ENCODE assay signal across 8 mouse cellular contexts in genomic region chr2:120173718-120174117, GRCm38 (mm10). TPM values are rescaled to one million over a fixed set of nuclear protein-coding genes. Genes with fewer than 3 reads are reported as not detected.
DNase-seq lines count a peak whose midpoint lies in the region; ATAC-seq and TF ChIP-seq lines count a peak whose summit lies in the region.

No protein-coding gene starts in this region.

- no peak for ATAC-seq in CD4-positive, CD25-positive, alpha-beta regulatory T cell, adult 4 months
- ATAC-seq in erythroid progenitor cell, adult 5-6 weeks (replicated peaks; ENCODE audit: low FRiP score, poor library complexity, severe bottlenecking): 0 out of 2 replicates have a peak, but pooled peaks have one; percentile 46
- no peak for ATAC-seq in lung, embryonic 16.5 days (ENCODE audit: low read depth)

- H3K9me3 ChIP-seq in CH12.LX (replicated peaks; ENCODE audit: low read length): no peaks in the 10 kb centered on the region
- H3K9me3 ChIP-seq in lung, embryonic 16.5 days (ENCODE audit: control insufficient read depth, low read length): no peaks in the 10 kb centered on the region

- H3K79me2 ChIP-seq in CH12.LX (replicated peaks; ENCODE audit: control insufficient read depth, extremely low read depth, insufficient read depth, poor library complexity, severe bottlenecking): no peaks in the 10 kb centered on the region

- TF ChIP-seq EP300 in CH12.LX (IDR thresholded peaks at IDR 0.05; ENCODE audit: low read length): no peak

- no peaks in the 10 kb centered on the region for H3K36me3 ChIP-seq in CH12.LX (replicated peaks in 1 of 2; ENCODE audit: control insufficient read depth in 1 of 2, insufficient read depth in 1 of 2, low read length in 1 of 2)
- H3K36me3 ChIP-seq in lung, embryonic 16.5 days (ENCODE audit: control insufficient read depth, insufficient read depth, low read length): no peaks in the 10 kb centered on the region

- in situ Hi-C loops in CH12.LX (cut with MboI; ENCODE audit: low pct_ligation_motif_present, low pct_unique_long_range_greater_than_20kb, low sequenced_read_pairs): loop anchor here (5.0 kb wide), 1 partner anchor 86 kb away; no protein-coding TSS in a partner anchor

- no peak overlapping the region for H3K9ac ChIP-seq in CH12.LX (ENCODE audit: insufficient read depth, low read depth)
- H3K9ac ChIP-seq in lung, embryonic 16.5 days (ENCODE audit: low read length): no peak overlapping the region

- peaks cover 8% of the 10 kb centered on the region for H3K27me3 ChIP-seq in CH12.LX (replicated peaks)
- H3K27me3 ChIP-seq in lung, embryonic 16.5 days (ENCODE audit: control insufficient read depth, insufficient read depth, low read depth, low read length): no peaks in the 10 kb centered on the region

- H3K27ac ChIP-seq in CH12.LX (ENCODE audit: insufficient read depth, low read depth): no peak overlapping the region
- no peak overlapping the region for H3K27ac ChIP-seq in lung, embryonic 16.5 days (ENCODE audit: low read length)

- peak; percentile 56 for TF ChIP-seq RAD21 in CH12.LX (IDR thresholded peaks at IDR 0.05; ENCODE audit: low read depth, low read length)

- no peak overlapping the region for H3K4me3 ChIP-seq in CH12.LX (replicated peaks in 1 of 3; ENCODE audit: low read depth in 2 of 3, low read length in 2 of 3, poor library complexity in 1 of 3)
- no peak overlapping the region for H3K4me3 ChIP-seq in lung, embryonic 16.5 days (ENCODE audit: low read length)

- dilution Hi-C loops in CH12.LX (cut with MboI; ENCODE audit: extremely low pct_ligation_motif_present, extremely low pct_unique_long_range_greater_than_20kb, low sequenced_read_pairs): no loop called here

- peak; percentile 80 to 85 for TF ChIP-seq CTCF in CH12.LX (conservative IDR thresholded peaks at IDR 0.05 in 1 of 2, IDR thresholded peaks at IDR 0.05 in 1 of 2; ENCODE audit: low read depth in 2 of 2, low read length in 2 of 2)

- H3K4me1 ChIP-seq in CH12.LX (ENCODE audit: control insufficient read depth in 1 of 2, insufficient read depth in 2 of 2): no peaks in the 10 kb centered on the region
- no peaks in the 10 kb centered on the region for H3K4me1 ChIP-seq in lung, embryonic 16.5 days (replicated peaks; ENCODE audit: control insufficient read depth, insufficient read depth, low read length)

- no peak for TF ChIP-seq POLR2A in CH12.LX (IDR thresholded peaks at IDR 0.05; ENCODE audit: low read depth, low read length)

- H3K4me2 ChIP-seq in CH12.LX (ENCODE audit: insufficient read depth, low read depth, poor library complexity, severe bottlenecking): peak overlapping the region; percentile 7; the same call in 1 of the 2 replicates
- H3K4me2 ChIP-seq in lung, embryonic 16.5 days (ENCODE audit: low read depth, low read length): peak overlapping the region; percentile 12; the same call in 1 of the 2 replicates

- 12% methylated on average over 10 of the region's 10 CpGs for WGBS in lung, embryonic 16.5 days

- peak; percentile 71 for DNase-seq in CD4-positive, CD25-positive, alpha-beta regulatory T cell, adult 2 months (ENCODE audit: low read depth, low spot score)
- DNase-seq in CH12.LX (ENCODE audit: extremely low read depth): peak; percentile 49
- DNase-seq in c-Kit-negative CD71-positive TER-119-positive erythroid progenitor cells, embryonic 14.5 days (ENCODE audit: low read depth, low spot score): peak; percentile 19
- peak; percentile 28 to 77 for DNase-seq in kidney, postnatal 36 days
- DNase-seq in right cerebral cortex, postnatal 25 days: peak; percentile 24

TF ChIP-seq in CH12.LX, 34 proteins besides CTCF, POLR2A, EP300 and RAD21:
- TF ChIP-seq IRF4 (IDR thresholded peaks at IDR 0.05; ENCODE audit: low read depth, low read length): no peak
- TF ChIP-seq SMC3 (IDR thresholded peaks at IDR 0.05; ENCODE audit: low read depth, low read length): peak; percentile 73

RNA-seq across cellular contexts. Expression of gene Ehd4, which starts 19.3 kb away (rescaled TPM):
- polyA plus RNA-seq in CD4-positive, CD25-positive, alpha-beta regulatory T cell, adult 4 months (2017; shearing (Covaris generic)): 1 to 10 TPM; 6.6 to 8.5 TPM
- 8.1 and 9.2 TPM in 2 replicates for total RNA-seq in CH12.LX (2012; rRNA removed)
- total RNA-seq in CH12.LX (2014; rRNA removed): 9.6 and 9.8 TPM in 2 replicates
- 22.9 and 27.7 TPM in 2 replicates for polyA plus RNA-seq in CH12.LX (2012; ENCODE audit: insufficient read length, low read depth)
- 10.8 and 12.6 TPM in 2 replicates for total RNA-seq in erythroid progenitor cell, adult 5-6 weeks (2015; ENCODE audit: low replicate concordance)
- total RNA-seq in erythroid progenitor cell, adult 5-6 weeks (2017; ENCODE audit: low replicate concordance): 7.8 and 9.5 TPM in 2 replicates
- 92.8 and 94.7 TPM in 2 replicates for polyA plus RNA-seq in lung, embryonic 16.5 days (2015; fragmentation: Nextera tagmentation; extraction: Ambion mirVana)

Comparison
In these comparisons a context has a peak if more than half of its experiments do, and no peak if none do; other contexts are left out.
1. DNase-seq: peak in every context shown above with its lines; median percentile 71 in CD4-positive, CD25-positive, alpha-beta regulatory T cell, adult 2 months; 52 in kidney, postnatal 36 days; 49 in CH12.LX; 24 in right cerebral cortex, postnatal 25 days; 19 in c-Kit-negative CD71-positive TER-119-positive erythroid progenitor cells, embryonic 14.5 days.